Mouse (Mus musculus) thymus, adult 2 months (tissue): Measurements from ENCODE around the gene Dmp1. TPM values are rescaled to one million over a fixed set of nuclear protein-coding genes. Genes with fewer than 3 reads are reported as not detected.

Experiments used
- DNase-seq: peaks from one replicate; pipeline ENCODE4 v3.0.0; 2021
- H3K27ac ChIP-seq: fragments of 200-500 bp; 2 replicates; pipeline ENCODE4 v1.5.1; 2012; ENCODE audit warnings: low read length, control low read depth; ENCODE audit not compliant: control insufficient read depth, insufficient read depth
- H3K27me3 ChIP-seq: fragments of 200-500 bp; 2 replicates; pipeline ENCODE4 v1.6.1; 2012; ENCODE audit warnings: mild to moderate bottlenecking, low read length, moderate library complexity, mixed read lengths; ENCODE audit not compliant: control insufficient read depth, insufficient read depth
- H3K36me3 ChIP-seq: fragments of 200-500 bp; 2 replicates; pipeline ENCODE4 v1.6.1; 2012; ENCODE audit warnings: mild to moderate bottlenecking, low read length, moderate library complexity; ENCODE audit not compliant: control insufficient read depth, insufficient read depth
- H3K4me1 ChIP-seq: fragments of 200-500 bp; replicated peaks from 2 replicates; pipeline ENCODE4 v1.6.1; 2012; ENCODE audit warnings: low read length; ENCODE audit not compliant: control insufficient read depth, insufficient read depth
- H3K4me3 ChIP-seq: fragments of 200-500 bp; 2 replicates; pipeline ENCODE4 v1.5.1; 2012; ENCODE audit warnings: mild to moderate bottlenecking, low read length, control low read depth, moderate library complexity; ENCODE audit not compliant: control insufficient read depth, insufficient read depth
- CTCF ChIP-seq: fragments of 200-500 bp; IDR thresholded peaks from 2 replicates; pipeline ENCODE4 v1.5.1; 2012; ENCODE audit warnings: mild to moderate bottlenecking, control low read depth, low read length, moderate library complexity, borderline replicate concordance; ENCODE audit not compliant: control insufficient read depth, poor library complexity, insufficient read depth; ENCODE audit errors: extremely low read depth
- POLR2A ChIP-seq: fragments of 200-500 bp; IDR thresholded peaks from 2 replicates; pipeline ENCODE4 v1.6.1; 2012; ENCODE audit warnings: mild to moderate bottlenecking, low read length, control low read depth, moderate library complexity; ENCODE audit not compliant: control insufficient read depth, poor library complexity, insufficient read depth; ENCODE audit errors: extremely low read depth
- WGBS: fragments of 180-500 bp; shearing (Covaris S2); methylation state at CpG from one replicate; pipeline ENCODE4 v1.1.7; 2018; 5-methylcytosine and 5-hydroxymethylcytosine counted together
- polyA plus RNA-seq: library from polyadenylated mRNA; depleted of rRNA; stranded (reverse); fragments of >200 nt; gene quantifications from 2 replicates; pipeline ENCODE4 v1.2.3, GENCODE M21; 2012; rRNA removed

Dmp1 gene
- polyA plus RNA-seq, 1 experiment, result not detected

DNA sequence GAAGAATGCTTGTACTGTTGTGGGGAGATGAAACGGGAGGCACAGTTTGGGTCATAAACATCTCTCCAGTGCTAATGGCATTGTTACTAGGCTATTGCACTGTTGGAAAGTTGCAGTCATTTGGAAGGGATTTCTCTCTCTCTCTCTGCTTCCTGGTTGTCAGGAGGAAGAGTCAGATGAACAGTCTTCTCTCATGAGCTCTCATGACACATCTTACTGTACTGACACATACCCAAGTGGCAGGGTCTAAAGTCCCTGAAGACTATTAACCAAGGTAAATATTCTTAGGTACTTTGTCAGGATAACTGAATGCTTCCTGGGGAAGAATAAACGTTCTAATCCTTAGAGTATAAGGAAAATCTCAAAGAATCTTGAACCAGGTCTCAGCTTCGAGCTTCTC lies 54.2 kb downstream of the Dmp1 start:
- 70% methylated on average over 3 of the region's 3 CpGs for WGBS
- TF ChIP-seq POLR2A (no peak), CTCF (no peak)
- no peak for DNase-seq

DNA sequence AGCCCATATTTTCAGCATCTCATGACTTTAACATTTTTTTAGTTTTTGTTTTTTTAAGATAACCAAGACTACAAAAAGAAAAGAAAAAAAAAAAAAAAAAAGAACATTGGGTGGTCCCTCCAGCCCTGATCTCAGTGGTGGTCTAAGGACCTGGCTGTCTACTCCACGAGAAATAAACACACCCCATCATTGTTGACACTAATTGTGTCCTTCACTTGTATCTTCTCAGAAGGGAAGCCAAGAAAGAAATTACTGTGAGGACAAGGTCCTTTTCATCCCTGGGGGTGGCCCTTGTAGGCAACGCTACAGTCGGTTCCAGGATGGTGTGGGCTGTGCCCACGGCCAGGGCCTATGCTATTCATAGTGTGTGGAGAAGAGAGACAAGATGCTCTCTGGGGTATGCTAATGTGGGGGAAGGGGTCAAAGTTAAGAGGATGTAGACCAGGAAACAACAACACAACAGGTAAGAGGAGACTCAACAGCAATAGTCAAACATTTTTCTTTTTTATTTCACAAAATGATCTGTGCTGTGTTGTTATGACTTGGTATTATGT lies 59.6 kb downstream of the Dmp1 start:
- H3K27me3 ChIP-seq, result no peaks in the 10 kb centered on the region
- no peaks in the 10 kb centered on the region for H3K4me1 ChIP-seq
- TF ChIP-seq CTCF (no peak), POLR2A (no peak)
- H3K4me3 ChIP-seq, result no peak overlapping the region
- 76% methylated on average over 4 of the region's 4 CpGs for WGBS
- DNase-seq, result no peak
- H3K36me3 ChIP-seq, result no peaks in the 10 kb centered on the region
- H3K27ac ChIP-seq, result no peak overlapping the region

More for the DNA sequence above, 54.2 kb downstream of the Dmp1 start:
- Histone ChIP-seq H3K4me1 (no peaks in the 10 kb centered on the region), H3K36me3 (no peaks in the 10 kb centered on the region), H3K4me3 (no peak overlapping the region), H3K27ac (no peak overlapping the region), H3K27me3 (no peaks in the 10 kb centered on the region)

DNA sequence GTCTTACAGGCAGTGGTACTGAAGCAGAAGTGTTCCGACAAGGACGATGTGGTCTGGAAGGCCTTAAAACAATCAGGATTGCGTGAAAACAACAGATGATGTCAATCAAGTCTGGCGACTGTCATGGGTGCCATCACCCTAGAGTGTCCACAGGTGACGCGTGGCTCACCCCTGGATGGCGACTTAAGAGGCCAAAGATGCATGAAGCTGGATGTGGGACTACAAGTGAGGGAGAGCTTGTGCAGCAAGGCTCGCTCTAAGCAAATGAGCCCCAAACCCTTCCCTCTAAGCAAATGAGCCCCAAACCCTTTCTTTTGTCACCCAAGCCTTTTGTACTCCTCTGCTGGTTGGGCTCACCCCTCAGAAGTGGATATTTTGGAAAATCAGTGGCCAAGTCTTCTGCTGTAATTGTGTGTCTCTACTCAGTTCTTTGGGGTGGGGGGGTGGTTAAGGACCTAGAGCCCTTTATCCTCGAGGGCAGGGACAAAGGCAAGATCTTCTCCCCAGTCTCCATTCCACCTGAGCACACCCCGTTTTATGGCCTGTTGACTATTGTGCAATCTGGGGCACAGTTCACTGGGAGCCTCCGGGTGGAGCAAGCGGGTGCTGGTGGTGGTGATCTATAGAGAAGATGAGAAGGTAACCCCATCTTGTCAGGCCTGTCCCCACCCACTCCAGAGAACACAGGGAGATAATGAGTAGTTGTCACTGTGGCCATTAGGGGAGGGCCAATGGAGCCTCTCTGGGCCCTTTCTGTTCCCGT lies 60.8 kb downstream of the Dmp1 start:
- 92% methylated on average over 13 of the region's 13 CpGs for WGBS

More for the DNA sequence above, 60.8 kb downstream of the Dmp1 start:
- no peaks in the 10 kb centered on the region for H3K4me1 ChIP-seq
- H3K4me3 ChIP-seq, result no peak overlapping the region
- no peaks in the 10 kb centered on the region for H3K27me3 ChIP-seq
- no peak for TF ChIP-seq CTCF
- TF ChIP-seq POLR2A, result no peak
- H3K36me3 ChIP-seq, result no peaks in the 10 kb centered on the region
- H3K27ac ChIP-seq, result no peak overlapping the region
- no peak for DNase-seq

Other genes starting within 250 kb of the Dmp1 start
- 0.26 TPM in 1 of 2 replicates, not detected in the other for gene Hsd17b13, start 225.2 kb upstream of the Dmp1 start, polyA plus RNA-seq
- gene Hsd17b11, start 180.7 kb upstream of the Dmp1 start, polyA plus RNA-seq, result 15.1 and 18.8 TPM in 2 replicates
- gene Nudt9, start 156.3 kb upstream of the Dmp1 start, polyA plus RNA-seq, result 43.6 and 49.0 TPM in 2 replicates
- gene Gm17660, start 125.0 kb upstream of the Dmp1 start, polyA plus RNA-seq, result not detected in 2 replicates
- 15.2 and 26.8 TPM in 2 replicates for gene Sparcl1, start 88.9 kb upstream of the Dmp1 start, polyA plus RNA-seq
- gene Dspp, start 31.9 kb upstream of the Dmp1 start, polyA plus RNA-seq, result not detected in 2 replicates
- gene Ibsp, start 96.6 kb downstream of the Dmp1 start, polyA plus RNA-seq, result 0.05 and 0.09 TPM in 2 replicates
- gene Mepe, start 122.7 kb downstream of the Dmp1 start, polyA plus RNA-seq, result not detected in 2 replicates
- 3.2 and 5.1 TPM in 2 replicates for gene Spp1, start 232.5 kb downstream of the Dmp1 start, polyA plus RNA-seq